Mouse (Mus musculus): ENCODE data around the gene Dlg2.

DNA sequence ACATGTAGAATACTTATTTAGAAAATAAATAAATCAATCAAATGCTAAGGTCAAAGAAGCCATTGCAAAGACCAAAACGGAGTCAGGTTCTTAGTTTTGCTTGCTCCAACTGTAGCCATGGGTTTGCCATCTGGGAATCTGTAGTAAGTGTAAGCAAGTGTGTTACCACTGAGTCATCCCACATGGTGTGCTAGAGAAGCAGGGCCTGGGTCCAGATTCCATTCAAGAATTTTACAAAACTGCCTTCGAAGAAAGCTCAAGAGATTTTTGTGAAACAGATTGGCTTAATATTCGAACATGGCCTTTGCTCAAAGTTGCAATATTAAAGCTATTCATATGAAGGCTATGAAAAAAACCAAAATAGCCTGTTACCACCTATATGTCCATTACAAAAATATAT, 633.1 kb downstream of the Dlg2 start:
- TF ChIP-seq FLI1 (IDR thresholded peaks at IDR 0.05; ENCODE audit: low read length) (no peak), GATA1 (IDR thresholded peaks at IDR 0.05; ENCODE audit: borderline replicate concordance, low read length) (no peak)
